Mouse (Mus musculus) bone marrow, adult 2 months (tissue): ENCODE data around the gene Dtd1.

ENCODE experiments used
- CTCF ChIP-seq: fragments of 200-500 bp; IDR thresholded peaks from 2 replicates; pipeline ENCODE4 v1.5.1; 2011; ENCODE audit warnings: low read length, control low read depth; ENCODE audit not compliant: control insufficient read depth, insufficient read depth
- POLR2A ChIP-seq: fragments of 200-500 bp; IDR thresholded peaks from 2 replicates; pipeline ENCODE4 v1.6.1; 2011; ENCODE audit warnings: low read depth, mild to moderate bottlenecking, control low read depth, low read length, borderline replicate concordance; ENCODE audit not compliant: control insufficient read depth

GRCm38 (mm10) chr2:144797515-144797914 lies 197.8 kb downstream of the Dtd1 start:
- TF ChIP-seq CTCF (no peak), POLR2A (no peak)
